Mouse (Mus musculus): ENCODE data around the gene Ptprt. TPM values are rescaled to one million over a fixed set of nuclear protein-coding genes. Genes with fewer than 3 reads are reported as not detected.

The Ptprt gene
- total and polyA plus RNA-seq, 3 experiments, result 0.02 to 0.36 (median 0.08) TPM

- no peak overlapping the region for H3K4me3 ChIP-seq
- no peak for DNase-seq
- H3K27ac ChIP-seq, result no peak overlapping the region
- H3K36me3 ChIP-seq (ENCODE audit: control insufficient read depth, insufficient read depth, low read length), result no peaks in the 10 kb centered on the region
- intact Hi-C loops (cut with DNase I), result loop anchor here (5.0 to 10.0 kb wide), 2 partner anchors 130 to 1443 kb away; no protein-coding TSS in a partner anchor
- no peak for TF ChIP-seq CTCF (IDR thresholded peaks at IDR 0.05)
- TF ChIP-seq EP300 (IDR thresholded peaks at IDR 0.05; ENCODE audit: insufficient read depth, low read depth, low read length), result no peak
- no peak for TF ChIP-seq POLR2A (IDR thresholded peaks at IDR 0.05; ENCODE audit: insufficient read depth, low read depth, low read length)
- H3K27me3 ChIP-seq (ENCODE audit: control insufficient read depth, insufficient read depth, low read length), result peaks cover 6% of the 10 kb centered on the region; the same call in 1 of the 2 replicates
- no peaks in the 10 kb centered on the region for H3K4me1 ChIP-seq (ENCODE audit: control insufficient read depth, insufficient read depth, low read length)
- no peak overlapping the region for H3K9ac ChIP-seq (ENCODE audit: low read depth, low read length)
- 68% methylated on average over 7 of the region's 7 CpGs for WGBS
- H3K79me2 ChIP-seq (replicated peaks; ENCODE audit: control insufficient read depth, insufficient read depth, low read length), result no peaks in the 10 kb centered on the region
These were observed 3.4 kb downstream of the Ptprt start for GRCm38 (mm10) chr2:162657541-162657940.

GRCm38 (mm10) chr2:162654416-162654815 is 6.5 kb downstream of the Ptprt start:
- no peak for DNase-seq
- no peaks in the 10 kb centered on the region for H3K36me3 ChIP-seq (ENCODE audit: control insufficient read depth, insufficient read depth, low read length)
- no peak overlapping the region for H3K9ac ChIP-seq (ENCODE audit: low read depth, low read length)
- TF ChIP-seq EP300 (IDR thresholded peaks at IDR 0.05; ENCODE audit: insufficient read depth, low read depth, low read length) (no peak), POLR2A (IDR thresholded peaks at IDR 0.05; ENCODE audit: insufficient read depth, low read depth, low read length) (no peak), CTCF (IDR thresholded peaks at IDR 0.05) (no peak)
- no peak overlapping the region for H3K27ac ChIP-seq
- intact Hi-C loops (cut with DNase I), result loop anchor here (10.0 kb wide), 1 partner anchor 1440 kb away; no protein-coding TSS in a partner anchor
- 83% methylated on average over 4 of the region's 4 CpGs for WGBS
- no peaks in the 10 kb centered on the region for H3K4me1 ChIP-seq (ENCODE audit: control insufficient read depth, insufficient read depth, low read length)
- no peak overlapping the region for H3K4me3 ChIP-seq
- H3K27me3 ChIP-seq (ENCODE audit: control insufficient read depth, insufficient read depth, low read length), result no peaks in the 10 kb centered on the region
- H3K79me2 ChIP-seq (replicated peaks; ENCODE audit: control insufficient read depth, insufficient read depth, low read length), result no peaks in the 10 kb centered on the region

- Histone ChIP-seq H3K27me3 (ENCODE audit: control insufficient read depth, insufficient read depth, low read length) (no peaks in the 10 kb centered on the region; the same call in 1 of the 2 replicates), H3K4me3 (no peak overlapping the region), H3K79me2 (replicated peaks; ENCODE audit: control insufficient read depth, insufficient read depth, low read length) (no peaks in the 10 kb centered on the region), H3K36me3 (ENCODE audit: control insufficient read depth, insufficient read depth, low read length) (no peaks in the 10 kb centered on the region), H3K9ac (ENCODE audit: low read depth, low read length) (no peak overlapping the region), H3K4me1 (ENCODE audit: control insufficient read depth, insufficient read depth, low read length) (no peaks in the 10 kb centered on the region), H3K27ac (no peak overlapping the region)
- no peak for DNase-seq
- intact Hi-C loops (cut with DNase I), result no loop called here
- no peak for TF ChIP-seq POLR2A (IDR thresholded peaks at IDR 0.05; ENCODE audit: insufficient read depth, low read depth, low read length)
- no peak for TF ChIP-seq CTCF (IDR thresholded peaks at IDR 0.05)
- no peak for TF ChIP-seq EP300 (IDR thresholded peaks at IDR 0.05; ENCODE audit: insufficient read depth, low read depth, low read length)
- WGBS, result 82% methylated on average over 4 of the region's 4 CpGs
These were observed 22.3 kb downstream of the Ptprt start for GRCm38 (mm10) chr2:162638676-162639075.

- Histone ChIP-seq H3K27ac (no peak overlapping the region), H3K79me2 (replicated peaks; ENCODE audit: control insufficient read depth, insufficient read depth, low read length) (no peaks in the 10 kb centered on the region), H3K4me1 (ENCODE audit: control insufficient read depth, insufficient read depth, low read length) (no peaks in the 10 kb centered on the region), H3K9ac (ENCODE audit: low read depth, low read length) (no peak overlapping the region), H3K4me3 (no peak overlapping the region), H3K27me3 (ENCODE audit: control insufficient read depth, insufficient read depth, low read length) (no peaks in the 10 kb centered on the region; the same call in 1 of the 2 replicates), H3K36me3 (ENCODE audit: control insufficient read depth, insufficient read depth, low read length) (no peaks in the 10 kb centered on the region)
- 29% methylated on average over 1 of the region's 1 CpGs for WGBS
- no peak for DNase-seq
- TF ChIP-seq EP300 (IDR thresholded peaks at IDR 0.05; ENCODE audit: insufficient read depth, low read depth, low read length), result no peak
- intact Hi-C loops (cut with DNase I), result no loop called here
These were observed 23.4 kb downstream of the Ptprt start for GRCm38 (mm10) chr2:162637537-162637936.

- no peak for DNase-seq
- intact Hi-C loops (cut with DNase I), result no loop called here
- WGBS, result 40% methylated on average over 9 of the region's 9 CpGs
These were observed 24.4 kb downstream of the Ptprt start for GRCm38 (mm10) chr2:162636387-162637009.

GRCm38 (mm10) chr2:162634901-162635300 is 26.0 kb downstream of the Ptprt start:
- Histone ChIP-seq H3K9ac (ENCODE audit: low read depth, low read length) (no peak overlapping the region), H3K79me2 (replicated peaks; ENCODE audit: control insufficient read depth, insufficient read depth, low read length) (no peaks in the 10 kb centered on the region), H3K4me3 (no peak overlapping the region), H3K27me3 (ENCODE audit: control insufficient read depth, insufficient read depth, low read length) (no peaks in the 10 kb centered on the region), H3K27ac (no peak overlapping the region), H3K36me3 (ENCODE audit: control insufficient read depth, insufficient read depth, low read length) (no peaks in the 10 kb centered on the region), H3K4me1 (ENCODE audit: control insufficient read depth, insufficient read depth, low read length) (no peaks in the 10 kb centered on the region)
- DNase-seq, result no peak
- intact Hi-C loops (cut with DNase I), result no loop called here
- TF ChIP-seq EP300 (IDR thresholded peaks at IDR 0.05; ENCODE audit: insufficient read depth, low read depth, low read length) (no peak), POLR2A (IDR thresholded peaks at IDR 0.05; ENCODE audit: insufficient read depth, low read depth, low read length) (no peak), CTCF (IDR thresholded peaks at IDR 0.05) (no peak)
- 77% methylated on average over 5 of the region's 5 CpGs for WGBS

More at GRCm38 (mm10) chr2:162636387-162637009, 24.4 kb downstream of the Ptprt start:
- TF ChIP-seq POLR2A (IDR thresholded peaks at IDR 0.05; ENCODE audit: insufficient read depth, low read depth, low read length), result no peak
- no peak for TF ChIP-seq CTCF (IDR thresholded peaks at IDR 0.05)
- no peak for TF ChIP-seq EP300 (IDR thresholded peaks at IDR 0.05; ENCODE audit: insufficient read depth, low read depth, low read length)
- Histone ChIP-seq H3K4me1 (ENCODE audit: control insufficient read depth, insufficient read depth, low read length) (no peaks in the 10 kb centered on the region), H3K79me2 (replicated peaks; ENCODE audit: control insufficient read depth, insufficient read depth, low read length) (no peaks in the 10 kb centered on the region), H3K9ac (ENCODE audit: low read depth, low read length) (no peak overlapping the region), H3K36me3 (ENCODE audit: control insufficient read depth, insufficient read depth, low read length) (no peaks in the 10 kb centered on the region), H3K27ac (no peak overlapping the region), H3K4me3 (no peak overlapping the region), H3K27me3 (ENCODE audit: control insufficient read depth, insufficient read depth, low read length) (no peaks in the 10 kb centered on the region; the same call in 1 of the 2 replicates)

Measured in heart, adult 2 months (tissue).